Mouse (Mus musculus): Measurements from ENCODE around the gene Hnrnpf.

GRCm38 (mm10) chr6:117966729-117967128, 66.6 kb downstream of the Hnrnpf start:
- peak; percentile 64 for TF ChIP-seq CTCF (IDR thresholded peaks at IDR 0.05)
- no peak for TF ChIP-seq EP300 (IDR thresholded peaks at IDR 0.05)

Measured in lung, postnatal 0 days (tissue).